Mouse (Mus musculus): ENCODE measurements around the gene Gtf3c4. TPM values are rescaled to one million over a fixed set of nuclear protein-coding genes. Genes with fewer than 3 reads are reported as not detected.

Gene Gtf3c4
- polyA plus RNA-seq (2014; fragmentation: Illumina TruSeq; extraction: RNeasy Lipid Tissue Mini Kit (QIAGEN cat#74804); ENCODE audit: low read depth, low replicate concordance): 8.1 TPM

GRCm38 (mm10) chr2:28840222-28840951, at the start of gene Gtf3c4, which contains the start of gene Ddx31:
TSS of gene Gtf3c4 (minus strand) at chr2:28840360.
TSS of gene Ddx31 (plus strand) at chr2:28840406.

Other genes starting within 250 kb of the Gtf3c4 start
- not detected for gene Gfi1b, start 218.4 kb downstream of the Gtf3c4 start, polyA plus RNA-seq (2014; fragmentation: Illumina TruSeq; extraction: RNeasy Lipid Tissue Mini Kit (QIAGEN cat#74804); ENCODE audit: low read depth, low replicate concordance)
- 6.1 TPM for gene Tsc1, start 199.1 kb downstream of the Gtf3c4 start, polyA plus RNA-seq (2014; fragmentation: Illumina TruSeq; extraction: RNeasy Lipid Tissue Mini Kit (QIAGEN cat#74804); ENCODE audit: low read depth, low replicate concordance)
- gene Spaca9, start 140.6 kb downstream of the Gtf3c4 start, polyA plus RNA-seq (2014; fragmentation: Illumina TruSeq; extraction: RNeasy Lipid Tissue Mini Kit (QIAGEN cat#74804); ENCODE audit: low read depth, low replicate concordance): not detected
- not detected for gene Ak8, start 140.2 kb downstream of the Gtf3c4 start, polyA plus RNA-seq (2014; fragmentation: Illumina TruSeq; extraction: RNeasy Lipid Tissue Mini Kit (QIAGEN cat#74804); ENCODE audit: low read depth, low replicate concordance)
- 3.6 TPM for gene Ddx31, start within 50 bp of the Gtf3c4 start, polyA plus RNA-seq (2014; fragmentation: Illumina TruSeq; extraction: RNeasy Lipid Tissue Mini Kit (QIAGEN cat#74804); ENCODE audit: low read depth, low replicate concordance)
- not detected for gene Barhl1, start 76.3 kb upstream of the Gtf3c4 start, polyA plus RNA-seq (2014; fragmentation: Illumina TruSeq; extraction: RNeasy Lipid Tissue Mini Kit (QIAGEN cat#74804); ENCODE audit: low read depth, low replicate concordance)
- gene Cfap77, start 214.7 kb upstream of the Gtf3c4 start, polyA plus RNA-seq (2014; fragmentation: Illumina TruSeq; extraction: RNeasy Lipid Tissue Mini Kit (QIAGEN cat#74804); ENCODE audit: low read depth, low replicate concordance): not detected
- 4.6 TPM for gene Ttf1, start 219.9 kb upstream of the Gtf3c4 start, polyA plus RNA-seq (2014; fragmentation: Illumina TruSeq; extraction: RNeasy Lipid Tissue Mini Kit (QIAGEN cat#74804); ENCODE audit: low read depth, low replicate concordance)

All from liver, adult 10 weeks (tissue).